Mouse (Mus musculus): ENCODE results near the gene Hoxa11.
A peak's percentile ranks its signal among the peaks of the same experiment; 100 is the strongest.

The Hoxa11 gene

GRCm38 (mm10) chr6:52247766-52248637 lies 2.4 kb upstream of the Hoxa11 start:
- DNase-seq (ENCODE audit: low spot score in 2 of 2) = no peak

- no peak for DNase-seq (ENCODE audit: low spot score in 2 of 2)
Observed at GRCm38 (mm10) chr6:52246916-52247315, 1.3 kb upstream of the Hoxa11 start.

GRCm38 (mm10) chr6:52246403-52246803 lies 793 bp upstream of the Hoxa11 start:
- DNase-seq (ENCODE audit: low spot score in 2 of 2) = no peak

- no peak for DNase-seq (ENCODE audit: low spot score in 2 of 2)
Observed at GRCm38 (mm10) chr6:52245040-52245756, 412 bp downstream of the Hoxa11 start.

DNA sequence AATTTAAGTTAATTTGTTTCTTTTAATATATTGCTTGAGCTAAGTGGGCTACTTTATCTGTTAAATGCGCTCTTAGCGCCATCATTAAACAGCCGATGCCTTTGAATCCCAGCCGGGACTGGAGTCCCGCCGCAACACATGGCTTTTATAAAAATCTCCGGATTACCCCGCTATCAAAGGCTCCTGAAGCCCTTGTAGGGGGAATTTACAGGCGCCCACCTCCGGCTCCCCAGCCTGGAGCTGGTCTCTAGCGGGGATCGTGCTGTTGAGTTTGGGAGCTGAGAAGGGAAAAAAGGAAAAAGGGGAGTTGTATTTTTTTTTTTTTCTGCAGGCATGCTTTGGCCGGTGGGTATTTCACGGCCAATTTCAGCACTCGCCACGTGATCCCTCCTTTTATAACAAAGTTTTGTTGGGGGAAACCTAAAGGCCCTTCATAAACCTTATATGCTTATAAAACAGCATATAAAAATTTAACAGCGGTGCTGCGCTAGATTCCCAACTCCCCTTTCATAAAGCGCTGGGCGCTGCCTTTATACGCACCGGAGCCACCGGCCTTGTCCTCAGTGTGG lies 1.1 kb downstream of the Hoxa11 start:
- no peak for DNase-seq (ENCODE audit: low spot score in 2 of 2)

DNA sequence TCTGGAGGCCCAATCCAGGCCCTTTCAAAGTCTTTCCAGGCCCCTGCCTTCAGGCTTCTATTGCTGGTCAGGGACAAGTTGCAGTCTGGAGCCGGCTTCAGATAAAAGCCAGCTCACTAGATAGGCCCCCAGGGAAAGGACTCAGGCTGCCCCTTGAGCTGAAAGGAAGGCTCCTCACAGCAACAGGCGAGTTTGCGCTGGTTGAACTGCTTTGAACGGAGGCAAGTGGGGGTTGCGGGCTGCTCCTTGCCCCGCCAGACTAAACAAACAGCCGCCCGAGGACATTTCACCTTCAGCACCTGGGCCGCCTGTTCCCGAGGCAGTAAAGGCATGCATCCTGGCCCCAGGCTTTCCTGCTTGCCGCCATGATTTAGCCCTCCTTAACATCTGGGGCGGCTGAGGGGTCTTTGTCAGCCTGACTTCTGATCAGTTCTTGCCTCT lies 1.9 kb downstream of the Hoxa11 start:
- no peak for DNase-seq (ENCODE audit: low spot score in 2 of 2)

GRCm38 (mm10) chr6:52242801-52243332 lies 2.7 kb downstream of the Hoxa11 start:
- DNase-seq (ENCODE audit: low spot score in 2 of 2) = no peak

DNA sequence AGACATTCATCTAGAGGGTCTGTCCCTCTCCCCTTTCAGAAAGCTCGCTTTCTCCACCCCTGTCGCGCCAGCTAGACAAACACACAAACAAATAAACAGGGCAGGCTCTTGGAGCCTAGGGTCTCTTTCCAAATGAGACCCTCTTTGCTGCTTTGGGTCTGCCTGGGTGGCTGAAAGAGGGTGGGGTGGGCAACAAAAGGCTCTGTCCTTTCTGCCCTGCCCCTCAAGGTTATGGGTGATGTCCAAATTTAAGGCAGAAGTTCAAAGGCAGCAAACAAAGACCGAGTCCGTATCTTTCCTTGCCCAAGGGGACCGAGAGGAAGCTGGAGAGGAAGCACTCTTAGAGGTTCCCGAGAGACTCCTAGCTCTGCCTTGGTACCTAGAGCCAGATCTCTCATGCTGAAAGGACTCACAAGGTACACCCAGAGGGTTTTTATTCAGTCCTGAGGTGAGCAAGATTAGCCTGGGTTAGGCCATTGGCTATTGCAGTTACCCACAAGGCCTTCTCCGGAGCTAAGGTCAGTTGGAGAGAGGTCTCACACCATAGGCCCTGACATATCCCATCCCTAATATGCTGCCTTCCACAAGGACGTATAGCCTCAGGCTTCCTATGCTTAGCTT lies 4.5 kb downstream of the Hoxa11 start:
- DNase-seq (ENCODE audit: low spot score in 2 of 2) = no peak

GRCm38 (mm10) chr6:52240389-52241000 lies 5.1 kb downstream of the Hoxa11 start, which contains the start of gene Hoxa10:
Gene Hoxa10, minus strand, starts transcription at chr6:52240854.
- DNase-seq (ENCODE audit: low spot score in 2 of 2) = peak in 1 of 2 experiments; percentile 30

GRCm38 (mm10) chr6:52239625-52240388 lies 5.8 kb downstream of the Hoxa11 start:
- no peak for DNase-seq (ENCODE audit: low spot score in 2 of 2)

DNA sequence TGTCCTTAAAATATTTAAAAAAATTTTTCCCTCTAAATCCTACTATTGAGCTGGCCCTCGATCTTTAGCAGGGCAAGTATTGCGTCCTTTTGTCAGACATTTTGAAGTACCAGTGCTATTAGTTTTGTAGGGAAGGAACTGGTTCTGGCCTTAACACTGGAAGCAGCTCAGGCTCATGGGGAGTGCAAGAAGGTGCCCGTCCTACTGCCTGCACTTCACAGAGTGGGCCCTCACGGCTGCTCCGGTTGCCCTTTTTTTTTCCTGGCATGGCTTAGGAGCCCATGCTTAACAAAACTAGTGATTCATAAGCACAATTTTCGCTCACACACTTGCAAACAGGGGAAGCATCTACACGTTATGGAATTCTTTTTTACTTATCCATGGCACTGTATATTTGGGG lies 6.6 kb downstream of the Hoxa11 start:
- no peak for DNase-seq (ENCODE audit: low spot score in 2 of 2)

- DNase-seq (ENCODE audit: low spot score in 2 of 2) = no peak
Observed at GRCm38 (mm10) chr6:52238155-52238545, 7.5 kb downstream of the Hoxa11 start.

DNA sequence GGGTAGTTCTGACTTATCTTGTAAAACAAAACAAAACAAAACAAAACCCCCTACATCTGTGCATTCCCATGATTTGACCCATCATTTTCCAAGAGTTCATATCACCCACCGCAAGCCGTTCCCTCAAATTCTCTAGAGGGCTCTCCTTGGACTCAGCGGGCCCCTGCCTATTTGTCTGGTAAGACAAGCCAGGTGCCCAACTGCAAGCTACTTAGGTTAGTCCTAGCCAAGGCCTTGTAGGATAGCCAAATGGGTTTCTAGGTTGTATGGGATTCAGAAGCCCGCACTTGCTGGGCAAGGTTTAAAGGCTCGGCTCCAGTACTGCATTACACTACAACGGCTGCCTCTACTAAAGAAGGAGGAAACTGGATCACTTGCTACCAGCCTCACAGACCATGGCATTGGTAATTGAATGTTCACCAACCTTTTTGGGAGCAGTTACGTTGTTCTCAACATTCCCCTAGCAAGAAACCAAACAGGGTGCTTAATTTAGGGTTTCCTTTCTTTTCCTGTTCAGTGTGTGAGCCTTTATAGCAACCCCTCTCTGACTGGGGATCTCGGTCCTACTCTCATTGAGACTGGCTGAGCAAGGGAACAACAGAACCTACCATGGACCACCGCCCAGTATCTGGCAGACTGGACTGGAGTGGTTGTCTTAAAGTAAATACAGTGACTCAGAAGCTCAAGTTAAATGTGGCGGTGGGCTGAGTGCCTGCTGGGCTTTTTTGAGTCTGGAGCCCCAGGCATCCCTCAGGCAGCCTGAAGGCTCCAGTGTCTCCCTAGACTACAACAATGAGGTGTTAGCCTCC lies 8.1 kb downstream of the Hoxa11 start:
- DNase-seq (ENCODE audit: low spot score in 2 of 2) = no peak

DNA sequence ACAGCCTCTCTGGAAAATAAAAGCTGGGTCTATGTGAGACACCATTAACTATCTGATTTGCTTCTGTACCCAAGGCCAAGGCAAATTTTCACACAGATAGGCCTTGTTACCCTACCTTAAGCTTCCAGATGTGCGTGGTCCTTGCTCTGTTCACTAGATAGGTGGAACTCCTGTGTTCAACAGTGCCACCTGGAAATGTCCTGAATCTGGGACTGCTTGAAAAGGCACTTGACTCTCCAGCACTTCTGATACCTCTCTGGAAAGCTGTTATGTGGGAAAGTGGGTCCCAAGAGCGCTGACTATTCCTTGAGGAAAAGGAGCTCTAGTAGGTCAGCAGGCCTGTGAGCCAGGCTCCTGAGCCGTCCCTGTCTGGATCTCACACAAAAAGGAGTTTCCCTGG lies 8.8 kb downstream of the Hoxa11 start:
- DNase-seq (ENCODE audit: low spot score in 2 of 2) = no peak

- no peak for DNase-seq (ENCODE audit: low spot score in 2 of 2)
Observed at GRCm38 (mm10) chr6:52235866-52236265, 9.7 kb downstream of the Hoxa11 start.

- no peak for DNase-seq (ENCODE audit: low spot score in 2 of 2)
Observed at GRCm38 (mm10) chr6:52235267-52235666, 10.3 kb downstream of the Hoxa11 start.

DNA sequence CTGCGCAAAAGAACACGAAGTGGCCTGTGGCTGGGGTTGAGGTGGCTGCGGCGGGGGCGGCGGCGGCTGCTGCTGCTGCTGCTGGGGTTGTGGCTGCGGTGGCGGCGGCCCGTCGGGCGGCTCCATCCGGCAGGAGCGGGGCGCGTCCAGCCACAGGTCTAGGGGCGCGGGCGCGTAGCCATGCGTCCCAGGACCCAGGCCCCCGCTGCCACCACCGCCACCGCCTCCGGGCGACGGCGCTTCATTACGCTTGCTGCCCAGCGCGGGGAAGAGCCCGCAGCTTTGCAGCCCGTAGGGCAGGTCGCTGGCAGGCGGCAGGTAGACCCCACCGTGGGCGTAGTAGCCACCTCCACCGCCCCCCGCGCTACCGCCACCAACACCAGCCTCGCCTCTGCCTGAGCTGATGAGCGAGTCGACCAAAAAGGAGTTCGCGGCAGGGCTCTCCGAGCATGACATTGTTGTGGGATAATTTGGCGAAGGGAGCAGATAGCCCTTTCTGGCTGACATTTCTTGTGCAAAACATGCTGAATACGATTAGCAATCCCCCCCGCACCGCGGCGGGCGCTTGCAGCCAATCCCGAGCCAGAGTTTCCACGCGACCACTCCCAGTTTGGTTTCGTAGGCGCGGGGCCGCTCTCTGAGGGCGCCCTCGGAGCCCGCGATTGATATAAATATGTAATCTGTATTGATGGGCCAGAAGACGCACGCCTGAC lies 11.0 kb downstream of the Hoxa11 start:
- DNase-seq (ENCODE audit: low spot score in 2 of 2) = no peak

DNA sequence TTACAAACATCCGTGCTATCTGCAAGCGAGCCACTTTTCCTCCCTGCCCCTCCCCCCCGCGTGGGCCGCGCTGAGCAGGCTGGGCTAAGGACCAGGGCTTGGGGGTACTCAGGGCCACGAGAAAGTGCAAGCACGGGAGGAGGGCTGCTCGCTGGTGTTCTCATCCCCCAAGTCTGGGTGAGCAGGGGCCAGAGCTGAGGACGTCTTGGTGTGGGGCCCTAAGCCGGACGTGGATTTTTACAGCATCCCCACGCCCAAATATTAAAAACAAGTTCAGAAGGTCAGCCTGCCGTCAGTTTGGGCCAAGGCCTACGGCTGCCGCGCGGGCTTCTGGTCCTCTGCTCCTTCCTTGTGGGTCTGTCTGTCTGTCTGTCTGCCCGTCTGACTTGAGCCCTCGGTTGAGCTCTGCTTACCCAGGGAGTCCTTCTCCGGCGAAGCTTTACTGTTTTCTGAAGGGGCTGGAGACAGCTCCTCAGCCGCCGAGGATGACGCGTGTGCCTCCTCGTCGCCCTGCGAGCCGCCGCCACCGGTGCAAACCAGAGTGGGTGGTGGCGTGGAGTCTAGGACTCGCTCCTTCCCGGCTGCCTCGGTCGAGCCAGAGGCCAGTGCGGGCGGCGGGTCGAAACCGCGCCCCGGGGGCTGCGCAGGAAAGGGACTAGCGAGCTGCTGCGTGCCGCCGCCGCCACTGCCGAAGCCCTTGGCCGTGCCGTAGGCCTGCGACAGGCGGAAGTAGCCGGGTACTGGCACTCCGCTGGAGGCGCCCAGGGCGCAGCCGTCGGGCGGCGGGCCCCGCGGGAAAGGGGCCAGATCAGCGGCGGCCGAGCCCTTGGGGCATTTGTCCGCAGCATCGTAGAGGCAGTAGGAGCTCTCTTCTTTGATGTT lies 11.8 kb downstream of the Hoxa11 start:
- DNase-seq (ENCODE audit: low spot score in 2 of 2) = no peak
